Mouse (Mus musculus): ENCODE measurements around the gene Npas3.

GRCm38 (mm10) chr12:53722156-53722555, 473.7 kb downstream of the Npas3 start:
- TF ChIP-seq CTCF (IDR thresholded peaks at IDR 0.05; ENCODE audit: low read depth, low read length) (no peak), POLR2A (IDR thresholded peaks at IDR 0.05; ENCODE audit: insufficient read depth, low read length) (no peak)

Data from ES-Bruce4 (cell line).